Mouse (Mus musculus): Measurements from ENCODE around the gene Lrp1. TPM values are rescaled to one million over a fixed set of nuclear protein-coding genes. Genes with fewer than 3 reads are reported as not detected.
A peak's percentile ranks its signal among the peaks of the same experiment; 100 is the strongest.

Gene Lrp1
- polyA plus RNA-seq, 3 experiments from 2014 or later: 0.04 to 1.4 TPM; not detected in 1

DNA sequence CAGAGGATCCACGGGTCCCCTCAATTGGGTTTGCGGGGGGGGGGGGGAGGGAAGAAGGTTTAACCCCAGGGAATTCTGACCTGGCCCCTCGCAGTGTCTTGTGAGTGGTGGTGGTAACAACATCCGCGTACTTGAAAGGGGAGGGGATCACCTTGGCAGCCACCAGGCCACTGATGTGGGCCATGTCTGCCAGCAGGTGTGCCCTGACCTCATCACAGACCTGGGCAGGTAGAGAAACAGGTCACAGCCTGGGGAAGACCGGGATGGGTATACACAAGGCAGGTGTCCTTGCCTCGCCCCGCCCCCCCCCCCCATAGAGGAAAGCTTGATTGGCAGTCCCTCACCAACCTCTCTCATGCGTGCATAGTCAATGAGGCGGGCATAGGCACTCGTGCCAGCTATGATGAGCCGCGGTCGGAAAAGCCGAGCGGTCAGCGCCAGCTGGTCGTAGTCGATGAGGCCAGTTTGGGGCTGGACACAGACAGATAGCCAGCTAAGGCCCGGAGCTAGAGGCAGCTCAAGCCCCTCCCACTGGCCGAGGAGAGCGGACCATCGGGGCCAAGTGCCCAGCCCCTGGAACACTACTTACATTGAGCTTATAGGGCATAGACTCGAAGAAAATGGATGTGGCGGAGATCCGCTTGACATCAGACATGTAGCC lies 101.8 kb downstream of the Lrp1 start:
- no peak for ATAC-seq

GRCm38 (mm10) chr10:127517941-127518340 lies 103.0 kb downstream of the Lrp1 start:
- ATAC-seq: no peak

DNA sequence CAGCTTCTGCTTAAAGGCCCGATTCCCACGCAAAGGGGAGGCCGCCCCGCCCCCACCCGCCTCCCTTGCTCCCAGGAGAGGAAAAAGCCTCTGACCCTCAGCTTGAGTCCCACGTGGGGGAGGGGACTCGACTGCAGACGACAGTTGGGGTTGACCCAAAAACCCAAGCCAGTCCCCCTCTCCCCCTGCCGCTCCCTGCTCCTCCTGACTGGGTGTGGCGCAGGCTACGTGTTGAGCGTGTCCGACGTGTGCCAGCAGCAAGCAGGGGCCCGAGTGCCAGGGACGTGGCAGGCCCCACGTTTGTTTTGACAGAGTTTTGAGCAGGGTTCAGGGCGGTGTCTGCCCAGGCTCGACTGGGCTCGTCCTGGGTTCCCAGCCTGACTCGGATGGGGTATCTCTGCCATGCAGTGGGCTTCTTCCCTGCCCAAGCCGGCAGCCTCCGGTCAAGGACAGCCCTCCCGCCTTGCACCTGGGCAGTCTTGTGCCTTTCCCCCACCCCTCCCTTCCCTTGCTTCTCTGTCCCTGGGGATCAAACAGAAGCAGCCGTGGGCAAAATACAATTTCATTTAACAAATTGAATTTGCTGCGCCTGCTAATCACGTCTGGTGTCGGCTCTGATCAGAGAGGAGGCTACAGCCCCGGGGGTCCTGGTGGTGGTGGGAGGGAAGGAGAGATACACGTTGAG lies 104.2 kb downstream of the Lrp1 start:
- ATAC-seq: no peak

- no peak for ATAC-seq
Measured at GRCm38 (mm10) chr10:127515983-127516459, 104.9 kb downstream of the Lrp1 start.

- ATAC-seq: no peak
Measured at GRCm38 (mm10) chr10:127515271-127515982, 105.5 kb downstream of the Lrp1 start.

GRCm38 (mm10) chr10:127514764-127515163 lies 106.2 kb downstream of the Lrp1 start, which contains the start of gene Ndufa4l2:
Ndufa4l2 (plus strand) TSS chr10:127514967.
- ATAC-seq: no peak

DNA sequence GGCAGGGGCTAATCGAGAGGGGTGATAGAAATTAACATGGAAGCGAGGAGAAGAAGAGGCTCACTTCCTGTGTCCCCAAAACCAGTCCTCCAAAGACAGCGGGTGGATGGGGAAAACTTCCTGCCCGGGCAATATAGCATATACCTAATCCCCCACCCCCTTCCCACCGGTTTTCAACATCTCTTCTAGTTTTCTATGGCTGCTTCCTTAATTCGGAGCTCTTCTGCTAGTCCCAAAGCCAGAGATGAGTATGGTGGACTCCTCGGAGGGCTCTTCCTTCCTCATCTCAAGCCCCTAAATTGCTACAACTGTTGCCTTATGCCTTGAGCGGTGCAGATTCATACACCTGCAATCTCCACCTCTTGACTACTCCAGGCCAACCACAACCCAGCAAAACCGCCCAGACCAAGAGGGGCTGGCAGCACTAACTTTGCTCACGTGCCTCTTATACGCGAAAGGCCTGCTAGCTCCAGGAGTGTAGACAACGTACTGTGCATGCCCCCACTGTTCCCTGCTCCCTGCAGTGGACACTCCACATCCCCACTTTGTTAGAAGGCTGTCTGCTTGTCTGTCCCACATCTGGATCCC lies 106.7 kb downstream of the Lrp1 start:
- no peak for ATAC-seq

DNA sequence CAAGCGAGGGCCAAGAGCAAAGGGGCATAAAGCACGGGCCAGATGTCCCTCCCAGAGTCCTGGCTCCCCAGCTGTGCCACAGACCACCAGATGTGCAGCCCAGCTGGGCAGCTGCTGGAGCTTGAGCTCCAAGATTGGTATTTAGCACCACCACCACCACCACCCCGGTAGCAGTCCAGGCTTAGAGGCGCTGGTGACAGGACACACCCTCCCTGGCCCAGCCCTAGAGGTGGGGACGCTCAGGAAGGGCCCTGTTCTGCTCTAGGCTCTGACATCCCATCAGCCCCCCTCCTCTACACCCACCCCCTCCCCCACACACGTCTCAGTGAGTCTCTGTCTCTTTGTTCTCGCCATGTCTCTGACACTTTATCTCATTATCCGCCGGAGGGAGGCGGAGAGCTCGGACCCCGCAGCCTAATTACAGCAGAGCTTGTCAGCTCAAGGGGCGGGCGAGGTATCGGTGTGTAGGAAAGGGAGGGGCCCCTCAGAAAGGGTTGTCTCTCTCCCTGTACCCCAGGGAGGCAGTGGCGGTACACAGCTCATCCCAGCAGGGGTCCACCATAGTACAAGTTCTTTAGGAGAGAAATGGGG lies 107.4 kb downstream of the Lrp1 start:
- ATAC-seq: no peak

DNA sequence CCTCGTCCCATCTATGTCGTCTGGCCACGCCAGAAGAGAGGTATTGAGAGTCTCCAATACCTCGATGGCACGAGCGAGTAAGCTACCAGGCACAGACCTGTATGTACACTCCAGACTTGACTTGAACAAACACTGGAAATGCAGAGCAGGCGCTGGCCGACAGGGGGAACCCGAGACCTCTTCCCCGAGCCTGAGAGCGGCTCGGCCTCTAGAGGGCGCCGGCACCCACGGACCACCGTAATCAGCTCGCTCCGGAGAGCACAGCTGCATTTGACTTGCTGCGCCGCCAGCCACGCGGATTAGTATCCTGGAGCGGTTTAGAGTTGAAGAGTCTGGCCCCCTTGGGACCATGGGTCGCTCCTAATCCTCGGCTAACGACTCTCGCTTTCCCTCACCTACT lies 108.1 kb downstream of the Lrp1 start:
- peak; percentile 80 for ATAC-seq

GRCm38 (mm10) chr10:127512307-127512666 lies 108.7 kb downstream of the Lrp1 start:
- peak; percentile 7 for ATAC-seq

GRCm38 (mm10) chr10:127511634-127512306 lies 109.2 kb downstream of the Lrp1 start:
- ATAC-seq: peak; percentile 19

- no peak for ATAC-seq
Measured at GRCm38 (mm10) chr10:127510895-127511617, 109.9 kb downstream of the Lrp1 start.

- ATAC-seq: no peak
Measured at GRCm38 (mm10) chr10:127509837-127510701, 110.9 kb downstream of the Lrp1 start.

DNA sequence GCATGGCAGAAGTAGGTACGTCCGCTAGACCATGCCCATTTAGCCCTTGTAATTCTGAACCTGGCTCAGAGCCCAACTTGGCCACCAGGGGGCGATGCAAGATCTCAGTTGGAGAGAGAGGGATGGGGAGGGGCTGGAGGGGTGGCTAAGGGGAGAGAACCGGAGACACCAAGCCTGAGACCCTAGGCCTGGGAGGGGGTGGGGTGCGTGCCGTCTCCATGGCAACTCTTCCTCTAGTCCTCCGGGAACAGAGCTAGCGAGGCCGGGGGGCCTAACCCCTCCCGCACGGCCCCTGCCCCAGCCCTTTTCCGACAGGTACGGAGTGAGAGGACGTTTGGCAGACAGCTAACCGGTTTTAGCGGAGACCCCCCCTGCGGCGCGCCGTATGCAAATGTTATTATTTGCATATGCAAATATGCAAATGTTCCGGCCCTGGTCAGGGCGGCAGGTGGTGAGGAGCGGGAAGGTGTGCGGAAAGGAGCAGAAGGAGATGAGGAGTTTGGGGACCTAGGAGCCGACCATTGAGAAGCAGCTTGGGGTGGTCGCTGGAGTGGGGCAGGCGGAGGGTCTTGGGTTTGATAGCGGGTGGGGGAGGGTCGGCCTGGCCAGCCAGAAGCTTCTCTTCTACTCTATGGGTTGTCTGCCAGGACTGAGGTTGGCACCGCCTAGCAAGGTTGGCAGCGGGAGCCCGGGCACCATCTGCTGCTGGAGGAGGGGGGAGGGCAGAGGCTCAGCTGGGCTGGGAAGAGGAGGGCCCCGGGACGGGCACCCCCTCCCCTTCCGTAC lies 111.7 kb downstream of the Lrp1 start:
- ATAC-seq: peak; percentile 29

DNA sequence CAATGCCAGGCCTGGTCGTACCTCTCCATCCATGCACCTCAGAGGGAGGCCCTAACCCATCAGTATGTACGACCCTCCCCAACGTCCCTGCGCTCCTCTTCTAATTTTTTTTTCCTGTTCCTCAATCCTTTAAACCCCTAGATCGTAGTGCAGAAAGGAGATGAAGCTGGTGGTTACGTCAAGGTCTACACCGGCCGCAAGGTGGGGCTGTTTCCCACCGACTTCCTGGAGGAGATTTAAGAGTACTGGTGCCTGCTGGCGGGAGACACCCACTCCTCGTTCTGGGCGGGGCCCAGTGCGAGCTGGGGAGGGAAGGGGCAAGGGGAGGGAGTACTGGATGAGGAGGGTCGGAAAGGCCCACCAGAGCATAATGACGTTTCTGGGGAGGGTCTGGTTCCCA lies 112.7 kb downstream of the Lrp1 start:
- ATAC-seq: peak; percentile 44

DNA sequence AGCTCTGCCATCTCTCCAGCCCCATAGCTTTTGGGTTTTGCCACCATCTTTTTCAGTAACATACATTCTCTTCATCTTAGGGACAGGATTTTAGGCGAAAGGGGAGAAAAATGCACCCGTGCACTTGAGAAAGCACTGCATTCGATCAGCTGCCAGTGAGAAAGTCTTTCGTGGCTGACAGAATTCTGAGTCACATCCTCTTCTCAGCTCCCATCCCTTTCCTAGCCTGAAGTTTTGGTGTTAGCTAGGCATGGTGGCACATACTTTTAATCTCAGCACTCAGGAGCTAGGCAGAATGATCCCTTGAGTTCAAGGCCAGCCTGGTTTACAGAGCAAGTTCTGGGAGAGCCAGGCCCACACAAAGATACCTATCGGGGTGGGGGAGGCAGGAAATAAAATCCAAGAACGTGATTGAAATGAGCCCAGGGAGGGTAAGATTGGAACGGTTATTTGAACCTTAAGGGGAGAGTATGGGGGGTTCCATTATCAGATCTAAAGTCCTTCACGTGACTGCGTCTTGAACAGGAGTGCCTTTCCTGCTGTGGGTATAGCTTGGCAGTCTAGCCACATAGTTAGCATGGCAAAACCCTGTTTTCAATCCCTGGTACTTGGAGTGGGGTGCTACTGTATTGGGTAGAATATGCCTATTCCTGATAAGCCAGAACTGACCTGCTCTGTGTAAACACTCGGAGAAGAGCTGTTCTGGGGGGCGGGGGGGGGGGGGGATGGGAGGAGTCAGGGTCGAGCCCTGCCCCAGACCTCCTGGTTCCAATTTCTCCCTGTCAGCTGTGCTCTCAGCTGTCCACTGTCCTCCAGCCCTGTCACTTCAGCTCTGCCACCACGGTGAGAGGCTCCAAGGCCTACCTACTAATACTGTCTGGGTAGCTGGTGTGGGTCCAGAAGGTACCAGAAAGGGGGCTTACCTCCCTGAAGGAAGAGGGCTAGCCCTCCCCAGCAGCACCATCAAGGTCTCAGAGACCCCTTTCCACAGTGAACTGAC lies 119.8 kb downstream of the Lrp1 start, which contains the start of gene Stac3:
Gene Stac3 (plus strand): TSS at position 793 of the 1,000 bp plus-strand sequence.
- ATAC-seq: no peak

DNA sequence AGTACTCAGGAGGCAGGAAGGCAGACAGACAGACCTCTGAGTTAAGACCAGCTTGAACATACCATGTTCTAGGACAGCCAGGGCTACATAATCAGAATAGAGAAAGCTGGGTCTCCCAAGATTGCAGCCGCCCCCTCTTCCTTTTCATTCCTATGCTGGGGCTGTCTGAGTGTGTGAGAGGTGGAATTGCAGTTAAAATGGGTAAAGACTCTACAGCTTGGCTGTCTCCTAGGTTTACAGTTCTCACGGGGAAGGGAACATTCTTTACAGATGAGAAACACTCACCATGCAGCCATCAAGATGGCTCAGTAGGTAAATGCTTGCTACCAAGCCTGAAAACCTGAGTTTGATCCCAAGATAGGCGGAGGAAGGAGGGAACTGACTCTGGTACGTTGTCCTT lies 120.9 kb downstream of the Lrp1 start:
- no peak for ATAC-seq

DNA sequence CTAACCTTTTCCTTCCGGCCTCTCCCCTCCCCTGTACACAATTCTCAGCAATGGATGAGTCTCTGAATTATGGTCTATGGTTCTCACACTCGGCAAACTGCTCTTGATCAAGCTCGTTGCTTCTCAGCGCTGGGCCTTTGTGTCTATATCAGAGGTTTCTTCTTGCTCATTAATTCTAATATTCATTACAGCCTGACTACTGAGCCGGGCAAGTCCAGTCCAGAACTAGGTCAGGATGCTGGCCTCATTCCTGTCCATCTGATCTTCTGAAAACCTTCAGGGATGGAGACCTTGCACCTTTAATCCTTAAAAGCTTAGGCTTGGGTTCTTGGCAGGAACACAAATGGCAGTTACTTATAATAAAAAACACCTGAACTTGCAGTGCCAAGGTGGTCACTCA lies 121.4 kb downstream of the Lrp1 start:
- ATAC-seq: no peak
